Mouse (Mus musculus) kidney, adult 2 months (tissue): ENCODE results near the gene Etaa1. TPM values are rescaled to one million over a fixed set of nuclear protein-coding genes. Genes with fewer than 3 reads are reported as not detected.
A peak's percentile ranks its signal among the peaks of the same experiment; 100 is the strongest.
"Not testable (repeated sequence)": the region's sequence is repeated elsewhere in the genome, so short reads cannot be mapped to it uniquely, and the experiment has no call there.

Experiments
- DNase-seq: peaks from one replicate; pipeline ENCODE4 v3.0.0; 2021
- H3K27ac ChIP-seq: fragments of 200-500 bp; 2 replicates; pipeline ENCODE4 v1.5.1; 2012; ENCODE audit warnings: low read depth, low read length, control low read depth, inconsistent platforms; ENCODE audit not compliant: insufficient read depth
- H3K27me3 ChIP-seq: fragments of 200-500 bp; replicated peaks from 2 replicates; pipeline ENCODE4 v1.6.1; 2012; ENCODE audit warnings: mild to moderate bottlenecking, moderate library complexity, low read length, inconsistent platforms; ENCODE audit not compliant: control insufficient read depth, insufficient read depth
- H3K36me3 ChIP-seq: fragments of 200-500 bp; 2 replicates; pipeline ENCODE4 v1.6.1; 2012; ENCODE audit warnings: mild to moderate bottlenecking, moderate library complexity, low read length, inconsistent platforms; ENCODE audit not compliant: control insufficient read depth, insufficient read depth
- H3K4me1 ChIP-seq: fragments of 200-500 bp; 2 replicates; pipeline ENCODE4 v1.6.1; 2011; ENCODE audit warnings: low read length; ENCODE audit not compliant: control insufficient read depth, insufficient read depth
- H3K4me3 ChIP-seq: fragments of 200-500 bp; 2 replicates; pipeline ENCODE4 v1.5.1; 2011; ENCODE audit warnings: mild to moderate bottlenecking, low read depth, low read length, control low read depth; ENCODE audit not compliant: insufficient read depth
- CTCF ChIP-seq: fragments of 200-500 bp; conservative IDR thresholded peaks from 2 replicates; pipeline ENCODE4 v1.5.1; 2011; ENCODE audit warnings: low read depth, mild to moderate bottlenecking, control low read depth, low read length, moderate library complexity, mixed read lengths; ENCODE audit not compliant: insufficient read depth, insufficient read length
- POLR2A ChIP-seq: fragments of 200-500 bp; IDR thresholded peaks from one replicate; pipeline ENCODE4 v1.6.1; 2011; ENCODE audit warnings: low read depth, low read length, control low read depth
- WGBS: fragments of 180-500 bp; shearing (Covaris S2); methylation state at CpG from one replicate; pipeline ENCODE4 v1.1.7; 2018; 5-methylcytosine and 5-hydroxymethylcytosine counted together
- polyA plus RNA-seq: library from polyadenylated mRNA; depleted of rRNA; stranded (reverse); fragments of >200 nt; gene quantifications from 2 replicates; pipeline ENCODE4 v1.2.3, GENCODE M21; 2012

Gene Etaa1
- polyA plus RNA-seq, 1 experiment: 1.2 TPM

DNA sequence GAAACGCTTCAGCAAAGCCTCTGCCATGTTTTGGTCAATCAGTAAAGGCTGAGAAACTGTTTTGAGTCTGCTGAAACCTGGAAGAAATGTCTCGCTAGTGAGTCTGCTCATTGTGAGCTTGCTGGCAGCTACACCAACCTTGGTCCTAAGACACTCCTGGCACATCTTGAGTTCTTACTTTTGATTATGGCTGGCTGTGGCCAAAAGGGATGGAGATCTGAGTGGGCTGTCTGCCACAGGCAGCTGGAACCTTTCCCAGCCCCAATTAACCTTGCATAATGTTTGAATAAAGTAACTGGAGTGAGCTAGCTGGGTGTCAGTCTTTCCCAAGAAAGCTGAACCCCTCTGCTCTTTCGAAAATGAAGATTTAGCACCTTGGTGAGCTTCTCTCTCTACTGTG is 2.3 kb downstream of the Etaa1 start:
- H3K27me3 ChIP-seq: no peaks in the 10 kb centered on the region
- no peaks in the 10 kb centered on the region; the same call in 1 of the 2 replicates for H3K4me1 ChIP-seq
- no peak overlapping the region for H3K4me3 ChIP-seq
- WGBS: 77% methylated on average over 3 of the region's 3 CpGs
- TF ChIP-seq POLR2A (no peak), CTCF (no peak)
- peaks cover 1% of the 10 kb centered on the region; the same call in 1 of the 2 replicates for H3K36me3 ChIP-seq
- no peak overlapping the region for H3K27ac ChIP-seq
- DNase-seq: no peak

DNA sequence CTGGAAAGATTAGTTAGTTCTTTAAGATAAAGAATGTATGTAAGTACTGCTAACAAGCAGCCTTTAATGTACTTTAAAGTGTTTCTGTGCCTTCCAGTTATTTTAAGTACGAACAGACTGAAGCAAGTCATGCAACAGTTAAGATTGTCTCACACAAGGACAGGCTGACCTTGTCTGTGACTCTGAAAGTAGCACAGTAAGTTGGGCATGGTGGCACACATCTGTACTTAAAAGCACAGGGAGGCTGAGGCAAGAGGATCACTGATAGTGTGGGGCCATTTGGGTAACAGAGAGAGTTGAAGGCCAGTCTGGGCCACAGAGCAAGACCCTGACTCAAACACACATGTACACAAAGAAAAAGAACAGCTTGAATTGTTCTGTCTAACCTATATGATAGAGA is 14.5 kb downstream of the Etaa1 start:
- H3K36me3 ChIP-seq: no peaks in the 10 kb centered on the region
- no peak overlapping the region for H3K4me3 ChIP-seq
- no peak for TF ChIP-seq POLR2A
- no peak for TF ChIP-seq CTCF
- no peaks in the 10 kb centered on the region for H3K27me3 ChIP-seq
- no peak overlapping the region for H3K27ac ChIP-seq
- 67% methylated on average over 1 of the region's 1 CpGs for WGBS
- H3K4me1 ChIP-seq: no peaks in the 10 kb centered on the region
- peak; percentile 3 for DNase-seq

DNA sequence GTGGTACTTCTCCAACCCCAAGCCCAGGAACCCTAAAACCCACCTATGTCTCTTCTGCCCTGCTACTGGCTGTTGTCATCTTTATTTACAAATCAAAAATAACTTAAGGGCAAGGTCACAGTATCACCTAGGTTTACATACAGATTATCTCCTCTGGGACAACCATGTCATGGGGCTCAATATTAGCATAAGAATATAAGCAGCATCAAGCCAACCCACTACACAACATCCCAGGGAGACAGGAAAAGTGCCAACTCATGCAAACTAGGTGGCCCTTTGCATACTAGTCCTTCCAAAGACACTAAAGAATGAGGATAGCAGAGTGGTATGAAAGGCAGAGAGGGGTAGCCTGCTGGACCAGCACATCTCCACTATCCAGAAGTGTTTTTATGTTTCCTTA is 15.7 kb downstream of the Etaa1 start:
- Histone ChIP-seq H3K4me3 (no peak overlapping the region), H3K27me3 (no peaks in the 10 kb centered on the region), H3K36me3 (no peaks in the 10 kb centered on the region), H3K4me1 (no peaks in the 10 kb centered on the region), H3K27ac (no peak overlapping the region)
- DNase-seq: no peak
- TF ChIP-seq CTCF (no peak), POLR2A (no peak)

DNA sequence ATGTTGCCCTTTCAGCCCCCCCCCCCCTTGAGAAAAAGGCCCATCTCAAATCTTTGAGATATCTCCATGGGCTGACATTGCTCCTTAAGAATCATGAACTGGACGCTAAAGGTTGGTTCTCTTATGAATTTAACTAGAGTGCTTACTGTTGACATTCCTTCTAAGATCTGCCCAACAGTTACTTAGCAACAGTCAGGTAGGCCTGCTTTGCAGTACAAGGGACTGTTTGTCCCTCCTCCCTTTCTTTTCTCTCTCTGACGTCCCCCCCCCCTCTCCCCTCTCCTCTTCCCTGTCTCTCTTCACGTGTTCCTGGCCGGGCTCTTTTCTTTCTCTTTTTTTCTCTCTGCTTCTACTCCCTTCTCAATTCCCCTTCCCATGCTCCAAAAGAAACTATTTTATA is 35.8 kb downstream of the Etaa1 start:
- TF ChIP-seq POLR2A (no peak), CTCF (no peak)
- Histone ChIP-seq H3K4me3 (no peak overlapping the region), H3K27ac (no peak overlapping the region), H3K27me3 (no peaks in the 10 kb centered on the region), H3K4me1 (no peaks in the 10 kb centered on the region), H3K36me3 (no peaks in the 10 kb centered on the region)
- no peak for DNase-seq
- 73% methylated on average over 4 of the region's 4 CpGs for WGBS

DNA sequence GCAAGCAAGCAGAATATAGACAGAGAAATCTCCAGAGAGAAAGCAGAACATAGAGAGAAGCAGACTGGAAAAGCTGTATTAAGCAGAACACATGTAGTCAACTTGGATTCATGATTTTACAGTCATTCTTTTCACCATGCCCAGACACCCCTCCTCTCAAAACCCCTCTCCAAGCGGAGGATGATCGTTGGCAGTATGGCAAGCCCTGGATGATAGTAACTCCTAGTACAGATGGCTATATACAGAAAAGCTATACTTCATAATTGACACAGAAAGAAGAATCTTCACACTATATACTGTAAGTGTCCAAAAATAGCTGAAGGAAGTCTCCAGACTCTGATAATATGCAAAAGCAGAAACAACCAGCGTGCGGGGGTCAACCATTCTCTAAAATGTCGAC is 36.6 kb downstream of the Etaa1 start:
- WGBS: 88% methylated on average over 5 of the region's 5 CpGs
- DNase-seq: no peak
- Histone ChIP-seq H3K27ac (no peak overlapping the region), H3K27me3 (no peaks in the 10 kb centered on the region), H3K36me3 (no peaks in the 10 kb centered on the region), H3K4me1 (no peaks in the 10 kb centered on the region), H3K4me3 (no peak overlapping the region)
- TF ChIP-seq POLR2A (no peak), CTCF (no peak)

DNA sequence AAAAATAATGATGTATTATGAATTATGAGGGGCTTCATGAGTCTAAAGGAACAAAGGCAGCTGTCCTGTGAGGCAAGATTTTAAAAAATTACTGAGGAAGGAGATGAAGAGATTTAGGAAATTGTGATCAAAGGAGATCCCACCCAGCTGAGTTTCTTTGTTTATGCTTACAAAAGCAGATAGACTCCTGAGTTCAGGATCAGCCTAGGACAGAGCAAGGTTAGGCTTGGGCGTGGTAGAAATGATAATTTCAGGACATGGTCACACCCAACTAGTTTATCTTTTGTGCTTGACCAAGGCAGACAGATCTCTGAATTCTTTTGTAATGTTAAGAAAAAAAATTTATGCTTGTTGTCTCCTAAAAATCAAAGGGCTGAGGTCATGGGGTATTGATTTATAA is 37.2 kb downstream of the Etaa1 start:
- 84% methylated on average over 1 of the region's 1 CpGs for WGBS
- no peaks in the 10 kb centered on the region for H3K27me3 ChIP-seq
- TF ChIP-seq CTCF (no peak), POLR2A (no peak)
- no peak overlapping the region for H3K27ac ChIP-seq
- DNase-seq: no peak
- no peaks in the 10 kb centered on the region for H3K36me3 ChIP-seq
- no peaks in the 10 kb centered on the region for H3K4me1 ChIP-seq
- no peak overlapping the region for H3K4me3 ChIP-seq

DNA sequence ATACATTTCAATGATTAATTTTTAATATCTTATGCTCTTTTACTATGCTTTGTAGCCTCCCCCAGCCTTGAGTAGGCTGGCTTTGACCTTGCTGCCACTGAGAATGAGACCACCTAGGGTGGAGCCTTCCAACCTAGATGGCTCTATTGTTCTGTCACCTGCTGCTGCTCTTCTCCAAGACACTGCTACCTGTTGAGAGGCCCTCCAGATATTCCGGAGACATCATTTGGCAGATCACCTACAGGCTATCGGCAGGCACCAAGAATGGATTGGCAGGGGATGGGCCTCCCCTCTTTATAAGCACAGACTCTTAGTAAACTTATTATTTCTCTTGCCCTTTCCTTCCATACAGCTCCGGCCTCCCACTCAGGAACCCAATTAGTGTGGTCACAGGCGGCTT is 52.7 kb downstream of the Etaa1 start:
- 93% methylated on average over 4 of the region's 4 CpGs for WGBS
- not testable (repeated sequence) for H3K4me3 ChIP-seq, DNase-seq, H3K27me3 ChIP-seq, H3K36me3 ChIP-seq, H3K27ac ChIP-seq, H3K4me1 ChIP-seq
